Mouse (Mus musculus) spleen, adult 2 months (tissue): ENCODE results near the gene Cox20.

ENCODE experiments used
- CTCF ChIP-seq: fragments of 200-500 bp; IDR thresholded peaks from 2 replicates; pipeline ENCODE4 v1.5.1; 2011; ENCODE audit warnings: mild to moderate bottlenecking, inconsistent platforms; ENCODE audit not compliant: insufficient read depth, insufficient read length, insufficient replicate concordance; ENCODE audit errors: extremely low read depth
- POLR2A ChIP-seq: fragments of 200-500 bp; IDR thresholded peaks from 2 replicates; pipeline ENCODE4 v1.6.1; 2011; ENCODE audit warnings: low read depth, low read length, inconsistent platforms

- TF ChIP-seq POLR2A (no peak), CTCF (no peak)
Measured at GRCm38 (mm10) chr1:178336777-178337481, 18.0 kb downstream of the Cox20 start.
